Mouse (Mus musculus): ENCODE measurements around the gene Ap3d1.

Gene Ap3d1

DNA sequence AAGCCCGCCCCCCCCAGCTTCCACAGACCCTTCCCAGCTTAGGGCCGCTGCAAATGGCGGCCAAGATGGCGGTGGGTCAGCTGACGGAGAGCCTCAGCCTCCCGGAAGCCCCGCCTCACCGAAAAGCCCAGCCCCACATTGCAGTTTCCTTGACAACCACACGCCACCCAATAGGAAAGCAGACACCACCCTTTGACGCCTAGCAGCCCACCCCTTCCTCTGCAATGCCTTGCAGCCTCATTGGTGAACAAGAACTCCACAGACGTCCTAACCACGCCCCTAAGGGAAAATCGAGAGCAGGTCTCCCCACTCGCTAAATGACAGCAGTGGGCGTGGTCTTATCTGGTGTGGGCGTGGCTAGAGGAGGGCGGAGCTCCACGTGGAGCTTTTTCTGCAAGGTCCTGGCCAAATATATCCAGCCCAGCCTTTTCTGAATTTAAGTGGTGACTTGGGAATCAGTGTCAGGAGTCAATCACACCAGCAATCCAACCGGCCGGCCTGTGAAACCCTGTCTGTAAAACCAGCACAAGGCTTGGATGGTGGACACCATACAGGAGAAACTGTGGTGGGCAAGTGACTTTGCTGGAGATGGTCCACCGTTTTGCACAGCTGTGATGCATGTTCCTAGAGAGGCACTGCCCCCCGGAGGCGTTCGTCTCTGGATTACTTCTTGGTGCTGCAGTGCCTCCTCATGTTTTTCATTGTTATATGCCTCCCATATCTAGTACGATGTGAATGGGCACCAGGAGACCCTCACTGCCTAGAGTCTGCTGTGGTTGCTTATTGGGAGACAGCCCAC lies at the start of gene Ap3d1:
Ap3d1 (minus strand) TSS at position 85 of the 799 bp plus-strand sequence.
- DNase-seq (ENCODE audit: low spot score): peak; percentile 99

DNA sequence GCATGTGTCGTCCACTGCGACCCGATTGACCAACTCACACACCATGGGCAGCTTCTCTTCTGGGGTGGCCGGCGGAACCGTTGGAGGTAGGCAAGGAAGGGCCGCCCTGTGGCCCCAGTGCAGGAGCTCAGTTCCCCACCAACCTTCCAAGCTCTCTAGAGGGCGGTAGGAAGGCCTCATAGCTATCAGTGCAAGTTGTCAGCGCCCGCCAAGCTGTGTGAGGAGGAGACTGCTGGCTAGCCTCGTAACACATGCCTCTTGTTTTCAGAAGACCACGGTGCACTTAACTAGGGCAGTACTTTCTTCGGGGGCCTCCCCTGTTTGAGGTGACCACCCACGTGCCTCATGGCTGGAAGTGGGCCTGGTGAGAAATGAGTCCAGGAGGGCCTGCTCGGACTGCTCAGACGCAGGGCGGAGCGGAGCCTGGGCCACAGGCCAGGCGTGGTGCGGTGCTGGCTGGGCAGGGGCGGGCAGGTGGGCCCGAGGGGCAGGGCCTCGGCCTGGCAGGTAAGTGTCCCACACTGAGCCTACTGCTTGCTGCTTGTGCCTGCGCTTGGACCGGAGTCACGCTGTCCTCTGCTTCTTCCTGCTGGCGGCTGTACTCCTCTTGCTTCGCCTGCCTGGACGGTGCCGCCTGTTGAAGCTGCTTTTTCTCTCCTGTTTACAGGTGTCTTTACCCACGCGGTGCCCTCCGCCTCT lies 49.6 kb upstream of the Ap3d1 start:
- DNase-seq (ENCODE audit: low spot score): no peak

- no peak for DNase-seq (ENCODE audit: low spot score)
Observed at GRCm38 (mm10) chr10:80790761-80791404, 48.8 kb upstream of the Ap3d1 start.

GRCm38 (mm10) chr10:80787517-80787916 lies 45.5 kb upstream of the Ap3d1 start:
- no peak for DNase-seq (ENCODE audit: low spot score)

DNA sequence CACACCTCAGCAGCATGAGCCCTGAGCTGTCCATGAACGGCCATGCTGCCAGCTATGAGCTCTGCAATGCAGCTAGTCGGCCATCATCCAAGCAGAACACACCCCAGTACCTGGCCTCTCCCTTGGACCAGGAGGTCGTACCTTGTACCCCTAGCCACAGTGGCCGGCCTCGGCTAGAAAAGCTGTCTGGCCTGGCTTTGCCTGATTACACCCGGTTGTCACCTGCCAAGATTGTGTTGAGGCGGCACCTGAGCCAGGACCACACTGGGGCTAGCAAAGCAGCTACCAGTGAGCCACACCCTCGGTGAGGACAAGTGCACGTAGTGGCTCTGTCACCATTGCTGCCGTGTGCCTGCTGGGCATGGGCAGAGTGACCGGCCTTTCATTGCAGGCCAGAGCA lies 43.9 kb upstream of the Ap3d1 start:
- no peak for DNase-seq (ENCODE audit: low spot score)

DNA sequence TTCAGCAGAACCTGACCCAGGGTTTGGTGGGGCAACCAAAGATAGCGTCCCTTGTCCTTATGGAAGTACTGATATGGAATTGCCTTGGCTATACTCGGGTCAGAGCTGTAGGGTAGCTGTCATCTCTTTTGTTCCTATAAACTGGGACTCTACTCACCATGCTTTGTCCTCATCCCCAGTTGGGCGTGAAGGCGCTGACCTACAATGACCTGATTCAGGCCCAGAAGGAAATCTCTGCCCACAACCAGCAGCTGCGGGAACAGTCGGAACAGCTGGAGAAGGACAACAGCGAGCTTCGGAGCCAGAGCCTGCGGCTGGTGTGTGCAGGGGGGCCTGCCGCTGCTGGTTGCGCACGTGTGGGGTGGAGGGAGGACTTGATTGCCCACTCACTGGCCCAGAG lies 42.8 kb upstream of the Ap3d1 start:
- no peak for DNase-seq (ENCODE audit: low spot score)

DNA sequence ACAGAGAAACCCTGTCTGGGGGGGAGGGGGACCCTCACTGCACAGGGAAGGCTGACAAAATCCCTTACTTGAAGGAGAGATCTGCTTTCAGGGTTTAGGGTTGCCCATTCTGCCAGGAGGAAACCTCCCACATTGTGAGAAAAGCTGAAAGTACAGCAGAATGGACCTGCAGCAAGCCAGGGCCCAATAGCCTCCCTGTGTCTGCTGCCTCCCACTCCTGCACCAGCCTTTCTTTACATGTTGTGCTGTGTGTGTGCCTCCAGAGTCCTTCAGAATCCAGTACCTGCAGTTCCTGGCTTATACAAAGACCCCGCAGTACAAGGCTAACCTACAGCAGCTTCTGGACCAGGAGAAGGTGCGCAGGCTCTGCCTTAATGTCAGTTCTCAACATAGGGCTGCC lies 42.2 kb upstream of the Ap3d1 start:
- DNase-seq (ENCODE audit: low spot score): no peak

GRCm38 (mm10) chr10:80779565-80779964 lies 37.5 kb upstream of the Ap3d1 start:
- no peak for DNase-seq (ENCODE audit: low spot score)

DNA sequence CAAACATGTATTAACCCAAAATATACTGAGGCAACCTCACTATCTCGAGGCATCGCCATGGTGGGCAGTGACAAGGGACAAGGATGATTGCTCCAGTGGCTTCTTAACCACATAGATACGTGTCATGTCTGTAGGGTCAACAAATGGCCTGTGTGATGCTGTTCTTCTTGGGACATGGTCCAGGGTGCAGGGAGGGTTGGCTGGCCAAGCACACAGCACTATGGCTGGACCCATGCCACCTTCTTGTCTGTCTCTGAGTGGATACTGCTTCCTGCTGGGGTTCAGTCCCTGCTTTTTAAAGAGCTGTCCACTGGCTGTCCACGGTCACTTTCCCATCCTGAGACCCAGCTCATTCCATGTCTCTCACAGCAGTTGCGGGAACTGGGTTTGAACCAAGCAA lies 35.1 kb upstream of the Ap3d1 start:
- DNase-seq (ENCODE audit: low spot score): no peak

DNA sequence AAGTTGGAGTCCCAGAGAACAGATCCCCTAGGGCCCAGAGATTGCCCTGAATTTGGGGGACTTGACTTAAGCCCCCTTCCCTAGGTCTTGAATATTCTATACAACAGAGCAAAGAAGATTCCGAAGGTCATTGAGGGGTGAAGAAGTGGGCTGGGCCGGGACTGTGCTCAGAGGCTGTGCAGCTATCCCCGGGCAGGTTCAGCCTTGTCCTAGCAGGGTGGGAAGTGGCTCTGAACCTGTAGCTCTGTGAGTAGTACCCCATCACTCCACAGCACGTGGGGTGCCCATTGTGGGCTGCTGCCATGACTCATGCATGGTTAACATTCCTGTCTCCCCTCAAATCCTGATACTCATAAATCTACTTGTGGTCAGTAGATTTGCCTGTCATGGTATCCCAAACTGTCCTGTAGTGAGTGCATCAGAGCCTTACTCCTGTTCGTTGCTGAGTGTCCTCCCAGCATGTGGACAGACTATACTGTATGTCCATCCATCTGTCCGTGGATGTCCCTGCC lies 34.4 kb upstream of the Ap3d1 start:
- no peak for DNase-seq (ENCODE audit: low spot score)

DNA sequence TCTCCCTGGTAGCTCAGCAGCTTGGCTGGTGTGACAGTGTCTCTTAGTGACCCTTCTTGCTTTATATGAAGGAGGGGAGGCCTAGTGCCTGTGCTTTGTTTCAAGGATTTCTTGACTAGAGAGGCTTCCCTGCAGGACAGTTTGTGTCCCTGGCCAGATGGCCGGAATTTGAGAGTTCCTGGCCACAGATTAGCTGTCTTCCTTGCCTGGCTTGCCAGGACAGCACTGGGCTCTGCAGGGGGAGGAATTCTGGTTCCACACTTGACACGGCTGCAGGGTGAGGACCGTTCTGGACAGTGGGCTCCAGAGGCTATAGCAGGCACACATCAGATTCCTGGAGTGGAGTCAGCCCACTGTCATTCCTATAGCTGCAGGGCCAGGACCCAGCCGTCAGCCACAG lies 33.7 kb upstream of the Ap3d1 start:
- no peak for DNase-seq (ENCODE audit: low spot score)

DNA sequence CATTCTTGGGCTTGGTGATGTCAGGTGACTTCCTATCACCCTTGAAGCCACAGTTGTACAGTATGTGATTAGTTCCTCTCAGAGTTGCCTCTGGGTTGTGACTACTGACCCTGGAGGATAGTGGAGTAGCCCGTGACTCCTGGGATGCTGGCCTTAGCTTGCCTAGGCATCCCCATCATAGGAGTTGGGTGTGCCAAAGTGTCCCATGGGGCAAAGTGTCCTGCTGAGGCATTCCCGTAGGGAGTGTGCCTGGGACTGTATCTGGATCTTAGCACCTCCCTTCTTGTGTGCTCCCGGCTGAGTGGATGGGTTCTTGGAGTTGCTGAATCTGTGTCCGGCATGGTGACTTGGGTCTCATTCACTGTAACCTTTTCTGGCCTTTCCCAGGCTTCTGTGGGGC lies 32.9 kb upstream of the Ap3d1 start:
- no peak for DNase-seq (ENCODE audit: low spot score)

GRCm38 (mm10) chr10:80774549-80774948 lies 32.5 kb upstream of the Ap3d1 start:
- DNase-seq (ENCODE audit: low spot score): peak; percentile 78

DNA sequence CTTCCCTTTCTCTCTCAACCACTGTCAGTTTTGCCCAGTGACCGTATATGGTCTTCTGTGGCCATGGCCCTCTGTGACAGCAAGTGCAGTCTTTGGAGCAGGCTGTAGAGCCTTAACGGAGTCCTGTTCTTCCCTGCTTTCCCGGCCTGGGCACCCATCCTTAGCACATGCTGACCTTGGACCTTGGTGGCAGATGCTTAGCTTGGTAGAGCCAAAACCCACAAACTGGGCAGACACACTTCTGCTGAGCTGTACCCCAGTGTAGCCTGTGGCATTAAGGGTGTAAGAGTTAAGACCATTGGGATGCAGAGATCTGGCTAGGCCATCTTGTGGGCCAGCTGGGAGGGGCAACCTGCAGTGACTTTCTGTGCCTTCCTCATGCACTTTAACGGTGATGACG lies 31.8 kb upstream of the Ap3d1 start:
- DNase-seq (ENCODE audit: low spot score): no peak

GRCm38 (mm10) chr10:80768365-80768764 lies 26.3 kb upstream of the Ap3d1 start:
- no peak for DNase-seq (ENCODE audit: low spot score)

GRCm38 (mm10) chr10:80766161-80766815 lies 24.2 kb upstream of the Ap3d1 start:
- DNase-seq (ENCODE audit: low spot score): no peak

DNA sequence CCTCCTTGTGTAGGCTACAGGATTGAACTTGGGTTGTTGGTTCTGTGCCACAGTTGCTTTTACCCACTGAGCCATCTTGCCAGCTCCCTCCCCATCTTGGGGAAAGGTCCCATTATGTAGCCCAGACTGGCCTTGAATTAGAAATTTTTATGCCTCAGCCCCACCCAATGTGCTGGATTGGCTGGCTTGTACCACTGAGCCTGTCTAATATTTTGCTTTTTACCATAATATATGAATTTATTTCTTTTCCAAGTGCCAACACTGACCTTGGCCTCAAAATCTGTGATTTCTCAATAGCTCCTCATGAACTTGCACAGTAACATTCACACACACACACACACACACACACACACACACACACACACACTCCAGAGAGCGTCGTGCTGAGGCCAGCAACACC lies 23.7 kb upstream of the Ap3d1 start:
- DNase-seq (ENCODE audit: low spot score): no peak

DNA sequence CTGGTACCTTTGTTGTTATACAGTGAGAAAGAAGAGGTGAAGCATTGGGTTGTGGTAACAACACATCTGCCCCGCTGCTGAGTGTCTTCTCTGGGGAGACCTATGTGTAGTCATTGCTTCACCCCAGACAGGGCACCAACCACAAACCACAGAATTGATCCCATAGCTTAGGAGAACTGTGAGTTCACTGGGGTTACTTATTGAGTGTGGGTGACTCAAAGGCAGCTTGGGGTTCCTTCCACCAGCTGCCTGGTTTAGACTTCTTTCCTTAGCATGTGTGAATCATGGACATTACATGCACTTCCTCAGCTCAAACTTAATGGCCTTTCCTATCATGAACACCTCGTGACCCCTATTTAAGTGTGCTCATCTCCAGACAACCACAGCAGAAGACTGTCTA lies 21.4 kb upstream of the Ap3d1 start:
- DNase-seq (ENCODE audit: low spot score): no peak

GRCm38 (mm10) chr10:80761821-80762220 lies 19.8 kb upstream of the Ap3d1 start:
- no peak for DNase-seq (ENCODE audit: low spot score)

- DNase-seq (ENCODE audit: low spot score): no peak
Observed at GRCm38 (mm10) chr10:80760596-80761524, 18.8 kb upstream of the Ap3d1 start.

- no peak for DNase-seq (ENCODE audit: low spot score)
Observed at GRCm38 (mm10) chr10:80758651-80759050, 16.6 kb upstream of the Ap3d1 start.
